Mouse (Mus musculus): ENCODE results near the gene Enpp5. TPM values are rescaled to one million over a fixed set of nuclear protein-coding genes. Genes with fewer than 3 reads are reported as not detected.
A peak's percentile ranks its signal among the peaks of the same experiment; 100 is the strongest.

Gene Enpp5
- total RNA-seq, 2 experiments from 2014 or later = 11.9 to 13.4 TPM

GRCm38 (mm10) chr17:44088226-44088625, 9.6 kb downstream of the Enpp5 start:
- intact Hi-C loops (cut with DNase I) = no loop called here
- DNase-seq = no peak

GRCm38 (mm10) chr17:44090916-44091315, 12.3 kb downstream of the Enpp5 start:
- intact Hi-C loops (cut with DNase I) = no loop called here
- no peak for DNase-seq

DNA sequence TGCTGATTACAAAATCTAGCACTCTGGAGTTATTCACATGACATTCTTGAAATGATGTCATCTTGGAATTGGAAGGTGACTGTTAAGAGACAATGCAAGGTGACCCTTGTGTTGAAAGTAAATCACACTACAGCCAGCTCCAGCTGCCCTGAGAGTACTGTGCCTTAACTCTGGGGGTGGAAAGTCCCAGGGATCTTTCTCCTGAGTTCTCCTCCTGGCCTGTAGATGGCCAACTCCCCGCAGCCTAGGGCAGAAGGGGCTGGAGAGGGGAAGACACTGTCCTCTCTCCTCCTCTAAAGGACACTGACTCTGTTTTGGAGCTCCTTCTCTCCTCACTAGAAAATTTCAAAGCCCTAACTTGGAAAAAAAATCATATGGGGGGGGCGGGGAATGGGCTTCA, 12.9 kb downstream of the Enpp5 start:
- intact Hi-C loops (cut with DNase I) = no loop called here
- no peak for DNase-seq

DNA sequence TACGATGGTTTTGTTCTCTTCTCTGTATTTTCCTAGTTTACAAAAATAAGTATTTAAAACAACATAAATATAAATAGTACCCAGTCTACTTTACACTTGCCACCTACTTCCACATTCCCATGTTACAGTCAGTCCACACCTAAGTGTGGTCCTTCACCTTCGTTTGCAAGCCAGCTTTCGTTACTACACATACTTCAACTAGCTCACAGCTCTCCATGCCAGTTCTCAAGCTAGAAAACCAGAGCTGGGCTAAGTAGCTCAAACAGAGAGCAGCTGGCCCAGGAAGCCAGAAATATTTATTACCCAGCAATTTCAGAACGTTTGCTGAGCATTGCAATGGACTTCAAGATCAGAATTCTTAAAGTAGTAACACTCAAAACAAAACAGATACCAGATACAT, 21.9 kb downstream of the Enpp5 start:
- DNase-seq = no peak
- intact Hi-C loops (cut with DNase I) = no loop called here

DNA sequence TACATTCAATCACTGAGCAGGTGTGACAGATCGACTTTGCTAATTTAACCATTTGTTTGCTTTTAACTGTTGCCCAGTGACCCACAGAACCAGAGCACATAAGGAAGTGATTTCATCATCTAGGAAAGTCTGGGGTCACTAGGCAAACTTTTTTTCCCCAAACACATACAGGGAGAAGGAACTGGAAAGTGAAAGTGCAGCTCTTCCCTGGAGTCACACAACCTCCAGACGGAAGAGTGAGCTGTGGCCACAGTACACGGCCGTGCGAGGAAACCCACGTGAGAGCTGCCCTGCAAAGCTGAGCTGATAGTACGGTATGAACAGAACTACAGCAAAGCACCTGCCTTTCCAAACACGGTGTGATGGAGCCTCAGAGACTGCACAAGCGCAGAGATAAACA, 22.3 kb downstream of the Enpp5 start:
- no peak for DNase-seq
- intact Hi-C loops (cut with DNase I) = no loop called here

- intact Hi-C loops (cut with DNase I) = loop anchor here (2.0 kb wide), 1 partner anchor 15 kb away; no protein-coding TSS in a partner anchor
- DNase-seq = no peak
Observed at GRCm38 (mm10) chr17:44101961-44102360, 23.3 kb downstream of the Enpp5 start.

GRCm38 (mm10) chr17:44105287-44106138, 26.9 kb downstream of the Enpp5 start, which contains the start of gene Enpp4:
Enpp4 (minus strand) TSS chr17:44105809.
- DNase-seq = peak; percentile 86 to 90
- intact Hi-C loops (cut with DNase I) = loop anchor here (2.0 kb wide), 1 partner anchor 29 kb away; no protein-coding TSS in a partner anchor

DNA sequence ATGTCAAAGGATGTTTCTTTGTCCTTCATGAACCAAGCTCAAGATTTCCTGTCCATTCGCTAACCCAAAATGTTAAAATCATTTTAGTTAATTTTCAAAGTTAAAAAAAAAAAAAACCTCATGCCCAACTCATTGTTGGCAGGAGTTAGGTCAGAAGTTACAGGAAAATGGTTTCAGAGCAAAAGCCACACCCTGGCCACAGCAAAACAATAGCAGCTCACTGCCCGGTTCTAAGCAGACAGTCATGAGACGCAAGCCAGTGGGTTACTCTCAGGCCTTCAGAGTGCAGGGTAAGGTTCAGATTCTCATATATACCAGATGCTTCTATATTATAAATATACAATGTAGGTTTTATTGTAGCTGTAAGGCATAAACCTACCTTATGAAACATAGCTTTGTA, 29.7 kb downstream of the Enpp5 start:
- intact Hi-C loops (cut with DNase I) = no loop called here
- no peak for DNase-seq

- intact Hi-C loops (cut with DNase I) = loop anchor here (2.0 kb wide), 1 partner anchor 14 kb away; no protein-coding TSS in a partner anchor
- no peak for DNase-seq
Observed at GRCm38 (mm10) chr17:44116584-44116983, 38.0 kb downstream of the Enpp5 start.

DNA sequence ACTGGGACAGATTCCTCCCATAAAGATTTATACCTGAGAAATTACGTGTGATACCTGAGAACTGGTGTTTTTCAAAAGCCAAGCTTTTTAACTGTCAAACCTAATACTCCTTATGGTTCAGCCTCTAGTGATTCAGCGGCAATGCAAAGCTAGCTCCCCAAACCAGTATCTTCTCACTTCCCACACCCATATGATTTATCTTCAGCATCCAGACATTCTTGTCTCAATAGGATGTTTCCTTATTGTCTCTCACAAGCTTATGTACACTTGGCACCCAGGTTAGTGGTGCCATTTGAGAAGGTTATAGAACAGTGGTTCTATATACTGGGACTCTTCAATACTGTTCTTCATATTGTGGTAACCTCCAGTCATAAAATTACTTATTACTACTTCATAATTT, 39.1 kb downstream of the Enpp5 start:
- no peak for DNase-seq
- intact Hi-C loops (cut with DNase I) = loop anchor here (2.0 kb wide), 1 partner anchor 15 kb away; no protein-coding TSS in a partner anchor

DNA sequence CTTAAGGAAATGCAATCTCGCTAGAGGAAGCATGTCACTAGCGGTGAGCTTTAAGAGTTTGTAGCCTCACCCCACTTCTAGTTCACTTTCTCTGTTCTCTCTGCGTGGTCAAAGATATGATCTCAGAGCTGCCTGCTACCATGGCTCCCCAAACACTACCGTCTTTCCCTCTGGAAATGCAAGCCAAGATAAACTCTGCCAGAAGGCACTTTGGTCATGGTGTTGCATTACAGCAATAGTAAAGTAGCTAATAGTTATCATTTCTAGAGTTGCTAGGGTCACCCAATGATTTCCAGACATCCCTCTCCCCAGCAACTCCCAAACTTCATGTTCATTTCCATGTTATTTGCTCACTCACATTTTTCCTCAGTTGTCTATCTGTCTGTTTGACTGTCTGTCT, 39.6 kb downstream of the Enpp5 start:
- intact Hi-C loops (cut with DNase I) = no loop called here
- no peak for DNase-seq

DNA sequence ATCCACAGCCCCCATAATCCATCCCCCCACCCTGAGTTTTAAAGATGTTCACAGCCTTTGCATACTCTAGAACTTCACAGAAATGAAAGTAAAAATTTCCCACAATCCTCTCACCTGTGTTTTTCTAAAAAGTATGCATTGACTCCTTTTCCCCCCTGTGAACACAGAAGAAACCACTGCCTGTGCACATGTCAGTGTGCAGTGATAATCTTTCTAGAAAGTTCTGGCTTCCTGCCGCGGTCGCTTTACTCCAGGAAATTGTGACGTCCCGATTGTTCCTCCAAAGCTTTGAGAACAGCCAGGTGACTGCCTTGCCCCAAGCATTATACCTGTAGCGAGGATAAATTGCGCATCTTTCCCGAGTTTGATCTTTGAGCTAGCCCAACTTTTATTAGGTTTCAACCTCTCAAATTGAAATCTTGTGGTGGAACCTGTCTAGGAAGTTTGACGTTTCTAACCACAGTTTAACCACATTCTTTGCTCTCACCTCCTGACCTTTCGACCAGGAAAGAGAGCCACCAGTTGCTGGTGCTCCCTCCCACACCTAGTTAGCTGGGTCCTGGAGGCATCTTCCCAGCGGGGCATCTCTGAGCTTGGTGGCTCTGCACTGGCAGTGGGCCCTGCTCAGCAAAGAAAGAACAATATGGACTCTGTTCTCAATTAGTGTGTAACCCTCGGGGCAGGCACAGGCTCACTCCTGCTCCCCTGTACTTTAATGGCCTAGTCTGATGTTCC, 42.9 kb downstream of the Enpp5 start:
- intact Hi-C loops (cut with DNase I) = no loop called here
- DNase-seq = no peak

- DNase-seq = no peak
- intact Hi-C loops (cut with DNase I) = no loop called here
Observed at GRCm38 (mm10) chr17:44129092-44129750, 50.6 kb downstream of the Enpp5 start.

GRCm38 (mm10) chr17:44130429-44130828, 51.8 kb downstream of the Enpp5 start:
- intact Hi-C loops (cut with DNase I) = loop anchor here (1.0 to 5.0 kb wide), 3 partner anchors 54 to 433 kb away; no protein-coding TSS in a partner anchor
- DNase-seq = peak; percentile 74 to 84

DNA sequence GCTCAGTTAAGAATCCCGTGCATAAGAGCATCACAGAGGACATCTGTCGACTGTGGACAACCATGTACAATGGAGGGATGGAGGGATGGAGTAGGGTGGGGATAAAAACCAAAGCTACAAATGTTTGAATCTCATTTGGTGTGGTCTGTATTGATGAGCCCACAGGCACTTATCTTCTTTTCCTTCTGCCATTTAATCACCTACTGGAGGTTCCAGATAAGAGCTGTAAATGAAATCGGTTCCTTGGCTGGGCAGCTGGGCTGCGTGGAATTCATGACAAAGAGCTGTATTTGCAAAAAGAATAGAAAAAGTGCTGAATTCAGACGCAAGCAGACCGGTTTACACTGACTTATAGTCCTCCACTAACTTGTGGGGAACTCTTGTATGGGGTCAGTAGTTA, 55.5 kb downstream of the Enpp5 start:
- no peak for DNase-seq
- intact Hi-C loops (cut with DNase I) = loop anchor here (5.0 kb wide), 1 partner anchor 437 kb away; no protein-coding TSS in a partner anchor

DNA sequence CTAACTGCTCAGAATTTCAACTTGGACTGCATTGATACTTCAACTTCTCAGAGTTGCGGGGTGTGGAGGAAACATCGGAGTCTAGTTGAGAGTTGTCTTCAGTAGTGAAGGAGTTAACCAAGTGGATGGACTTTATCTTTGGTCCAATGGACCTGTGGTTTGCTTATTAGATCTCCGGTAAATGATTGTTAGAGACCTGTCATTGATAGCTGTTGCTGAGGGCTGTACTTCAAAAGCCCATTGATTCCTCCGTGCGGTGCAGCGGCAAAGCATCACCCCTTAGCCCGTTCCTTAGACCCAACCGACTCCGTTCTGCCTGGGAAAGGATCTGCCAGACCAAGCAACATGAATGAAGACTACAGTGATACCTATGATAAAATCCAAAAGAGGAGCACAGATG, 55.9 kb downstream of the Enpp5 start:
- intact Hi-C loops (cut with DNase I) = loop anchor here (5.0 kb wide), 1 partner anchor 437 kb away; no protein-coding TSS in a partner anchor
- no peak for DNase-seq

DNA sequence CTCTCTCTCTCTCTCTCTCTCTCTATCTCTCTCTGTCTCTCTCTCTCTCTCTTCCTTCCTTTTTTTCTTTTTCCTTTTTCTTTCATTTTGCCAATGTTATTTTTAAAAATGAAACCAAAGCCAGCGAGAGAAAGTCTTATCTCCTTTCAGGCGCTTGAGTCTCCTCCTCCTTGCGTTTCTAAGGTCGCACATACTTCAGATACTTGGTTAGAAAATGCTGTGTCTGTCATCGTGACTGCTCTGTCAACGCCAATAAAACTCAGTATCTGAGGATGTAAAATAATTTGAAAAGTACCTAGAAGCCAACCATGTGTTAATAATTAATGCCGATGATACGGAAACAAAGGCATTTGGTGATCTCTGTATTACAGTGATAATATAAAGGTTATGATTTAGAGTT, 57.4 kb downstream of the Enpp5 start:
- no peak for DNase-seq
- intact Hi-C loops (cut with DNase I) = no loop called here
